Mouse (Mus musculus): ENCODE data around the gene Gpc6.
A peak's percentile ranks its signal among the peaks of the same experiment; 100 is the strongest.

The Gpc6 gene

DNA sequence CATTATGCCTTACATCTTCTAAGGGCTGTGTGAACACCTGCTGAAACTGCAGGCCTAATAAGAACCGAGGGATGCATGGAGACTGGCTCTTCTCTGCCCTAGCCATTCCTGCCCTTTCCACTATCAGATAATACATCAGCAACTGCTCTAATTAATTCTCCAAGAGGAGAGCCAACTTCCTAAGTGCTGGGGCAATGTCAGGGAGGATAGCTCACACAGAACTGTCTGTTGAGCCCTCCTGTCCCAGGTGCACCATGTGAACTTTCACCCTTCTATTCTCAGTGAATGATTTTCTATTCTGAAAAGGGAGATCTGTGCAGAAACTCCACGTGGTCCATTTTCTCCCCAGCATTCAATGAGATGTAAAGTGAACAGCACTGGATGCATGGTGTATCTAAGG, 136.0 kb downstream of the Gpc6 start:
- no peak for DNase-seq (ENCODE audit: low spot score in 2 of 2)

DNA sequence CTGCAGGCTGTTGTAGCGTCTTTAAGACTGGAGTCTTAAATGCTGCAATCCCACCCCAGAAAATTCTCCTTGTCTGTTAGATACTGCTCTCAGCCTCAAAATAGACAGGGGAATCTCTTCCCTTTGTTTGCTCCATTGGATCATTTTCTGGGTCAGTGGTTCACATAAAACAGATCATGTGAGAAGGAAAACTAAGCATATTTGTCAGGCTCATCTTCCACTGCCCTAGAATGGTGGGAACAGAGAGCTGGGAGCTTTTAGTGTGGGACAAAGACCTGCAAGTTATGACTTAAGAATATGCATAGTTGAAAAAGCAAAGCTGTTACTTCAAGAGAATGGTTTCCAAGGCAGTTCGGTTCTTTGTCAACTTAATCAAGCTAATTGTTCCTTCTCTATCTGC, 136.4 kb downstream of the Gpc6 start:
- no peak for DNase-seq (ENCODE audit: low spot score in 2 of 2)

DNA sequence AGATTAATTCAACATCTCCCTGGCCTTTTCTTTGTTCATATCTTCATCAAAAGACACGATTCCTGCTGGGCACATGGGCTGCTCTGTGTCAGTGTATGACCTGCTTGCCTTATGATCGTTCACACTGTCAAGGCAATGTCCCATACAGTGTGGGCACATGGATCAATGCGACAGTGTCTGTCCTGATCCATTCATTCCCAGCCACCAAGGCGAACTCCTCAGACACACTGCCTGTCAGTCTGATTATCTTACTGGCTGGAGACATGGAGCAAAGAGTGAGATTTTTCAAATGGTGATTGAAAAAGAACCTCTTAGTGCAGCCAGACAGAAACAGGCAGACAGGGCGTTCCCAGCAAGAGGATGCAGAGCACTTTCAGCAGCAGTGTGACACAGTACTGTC, 143.1 kb downstream of the Gpc6 start:
- DNase-seq (ENCODE audit: low spot score in 2 of 2): no peak

DNA sequence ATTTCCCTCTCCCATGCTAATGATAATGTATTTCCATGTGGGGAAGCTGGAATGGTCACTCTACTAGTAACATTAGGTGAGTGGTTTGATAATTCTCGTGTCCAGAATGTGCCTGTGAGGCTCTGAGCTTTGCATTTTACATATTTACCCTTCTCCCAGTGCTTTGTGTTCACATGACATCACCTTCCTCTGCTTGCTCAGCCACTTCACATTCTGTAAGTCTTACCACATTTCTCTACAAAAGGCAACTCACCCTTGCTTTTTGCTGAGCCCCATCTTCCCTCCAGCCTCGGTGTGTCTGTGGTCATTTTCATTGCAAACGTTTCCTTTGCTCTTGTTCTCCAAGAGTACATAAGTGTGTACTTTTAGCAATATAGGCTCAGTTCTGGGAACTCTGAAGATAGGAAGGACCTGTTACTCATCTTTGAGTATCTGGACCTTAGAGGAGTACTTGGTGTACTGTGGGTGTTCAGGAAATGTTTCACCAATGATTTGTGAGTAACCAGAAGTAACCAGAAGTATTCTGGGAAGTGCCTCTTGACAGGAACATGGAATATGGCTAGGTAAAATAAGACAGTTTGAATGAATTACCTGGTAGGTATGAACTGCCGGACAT, 145.5 kb downstream of the Gpc6 start:
- no peak for DNase-seq (ENCODE audit: low spot score in 2 of 2)

DNA sequence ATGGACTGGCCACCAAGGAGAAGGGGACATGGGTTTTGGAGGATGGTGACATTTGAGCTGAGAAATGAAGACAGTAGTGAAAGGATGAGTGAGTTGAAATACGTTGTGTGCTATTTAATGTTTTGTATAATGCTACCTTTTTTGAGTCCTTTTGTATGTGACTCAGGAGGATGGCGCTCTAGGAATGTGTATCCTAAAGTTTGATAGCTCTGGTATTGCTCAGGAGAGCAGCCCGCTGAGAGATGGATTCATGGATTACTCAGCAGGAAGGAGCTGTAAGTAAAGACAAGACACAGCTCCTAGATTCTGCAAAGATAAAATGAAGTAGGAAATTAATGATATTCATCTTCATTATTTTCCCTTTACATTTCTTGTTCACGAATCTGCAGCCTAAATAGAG, 168.5 kb downstream of the Gpc6 start:
- no peak for DNase-seq (ENCODE audit: low spot score in 2 of 2)

DNA sequence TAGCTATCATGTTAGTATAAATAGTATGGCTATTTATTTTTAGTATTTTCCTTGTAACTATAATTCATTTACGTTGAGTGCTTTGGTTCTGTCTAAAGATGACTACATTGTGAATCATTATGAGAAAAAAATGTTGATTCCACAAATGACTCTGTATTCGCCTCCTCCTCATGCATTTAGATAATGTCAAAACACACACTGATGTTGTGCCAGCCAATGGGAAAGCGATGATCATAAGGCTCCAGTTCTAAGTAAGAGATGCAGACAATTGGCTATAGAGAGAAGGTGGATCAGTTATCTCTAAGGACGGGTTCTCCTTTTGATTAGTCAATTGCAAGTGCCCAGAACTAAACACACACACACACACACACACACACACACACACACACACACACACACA, 181.8 kb downstream of the Gpc6 start:
- DNase-seq (ENCODE audit: low spot score in 2 of 2): no peak

DNA sequence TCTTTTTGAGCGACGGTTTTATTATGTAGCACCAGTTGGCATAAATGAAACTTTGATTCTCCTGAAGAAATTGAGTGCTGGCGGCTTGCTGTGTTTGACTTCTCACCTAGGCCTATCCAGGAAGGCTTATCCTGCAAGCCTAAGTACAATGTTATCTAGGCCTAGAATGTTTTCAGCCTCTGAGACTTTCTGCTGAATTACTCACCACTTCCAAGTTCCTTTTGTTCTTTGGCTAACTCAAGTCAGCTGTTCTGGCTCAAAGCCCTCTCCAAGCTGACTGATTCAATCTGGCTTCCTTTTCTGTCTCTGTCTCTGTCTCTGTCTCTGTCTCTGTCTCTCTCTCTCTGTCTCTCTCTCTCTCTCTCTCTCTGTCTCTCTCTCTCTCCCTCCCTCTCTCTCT, 188.0 kb downstream of the Gpc6 start:
- no peak for DNase-seq (ENCODE audit: low spot score in 2 of 2)

DNA sequence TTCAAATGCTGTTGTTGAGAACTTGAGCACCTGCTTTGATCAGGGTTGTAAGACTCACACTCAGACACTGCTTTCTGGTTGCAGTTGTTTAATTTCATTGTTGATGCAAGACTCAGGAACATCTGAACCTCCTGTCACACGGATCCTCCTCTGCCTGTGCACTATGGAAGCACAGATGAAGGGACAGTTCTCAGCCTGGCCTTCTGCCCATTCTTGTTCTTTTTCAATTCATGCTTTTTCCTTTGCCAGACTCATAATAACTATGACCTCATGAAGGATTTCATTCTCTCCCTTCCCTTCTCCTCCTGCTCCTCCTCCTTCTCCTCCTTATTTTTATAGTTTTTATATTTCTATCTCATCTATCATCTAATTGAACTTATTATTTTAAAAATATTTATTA, 196.9 kb downstream of the Gpc6 start:
- no peak for DNase-seq (ENCODE audit: low spot score in 2 of 2)

DNA sequence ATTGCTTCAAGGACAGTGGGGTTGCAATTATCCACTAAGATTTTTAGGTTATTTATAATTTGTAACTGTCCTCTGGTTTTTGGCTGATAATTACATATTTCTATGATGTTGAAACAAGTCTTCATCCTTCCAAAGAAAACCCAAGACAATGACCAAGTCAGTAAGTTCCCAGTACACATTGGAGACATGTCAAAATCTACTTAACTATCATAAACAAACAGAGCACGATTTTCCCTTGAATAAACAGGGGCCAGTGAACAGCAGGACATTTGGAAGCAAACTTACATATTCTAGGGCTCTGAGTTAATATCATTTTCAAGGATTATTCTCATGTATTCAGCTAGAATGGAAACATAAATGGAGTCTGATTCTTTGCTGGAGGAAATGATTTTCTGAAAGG, 205.2 kb downstream of the Gpc6 start:
- no peak for DNase-seq (ENCODE audit: low spot score in 2 of 2)

DNA sequence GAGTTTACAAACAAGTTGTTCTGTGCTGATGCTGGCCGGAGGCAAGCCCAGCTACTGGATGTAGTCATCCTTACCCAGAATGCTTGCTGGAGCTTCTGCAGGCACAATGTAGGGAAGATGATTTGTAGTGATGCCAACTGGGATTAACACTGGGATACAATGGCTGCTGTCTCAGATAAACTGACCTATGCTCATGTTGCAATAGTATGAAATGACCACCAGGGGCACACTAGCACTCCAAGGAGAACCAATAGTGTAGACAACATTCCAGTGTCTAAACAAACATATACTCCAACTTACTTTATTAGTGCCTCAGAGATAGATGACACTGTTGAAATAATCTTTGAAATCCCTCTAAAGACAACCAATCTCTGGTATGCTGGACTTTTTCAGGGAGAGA, 206.2 kb downstream of the Gpc6 start:
- no peak for DNase-seq (ENCODE audit: low spot score in 2 of 2)

DNA sequence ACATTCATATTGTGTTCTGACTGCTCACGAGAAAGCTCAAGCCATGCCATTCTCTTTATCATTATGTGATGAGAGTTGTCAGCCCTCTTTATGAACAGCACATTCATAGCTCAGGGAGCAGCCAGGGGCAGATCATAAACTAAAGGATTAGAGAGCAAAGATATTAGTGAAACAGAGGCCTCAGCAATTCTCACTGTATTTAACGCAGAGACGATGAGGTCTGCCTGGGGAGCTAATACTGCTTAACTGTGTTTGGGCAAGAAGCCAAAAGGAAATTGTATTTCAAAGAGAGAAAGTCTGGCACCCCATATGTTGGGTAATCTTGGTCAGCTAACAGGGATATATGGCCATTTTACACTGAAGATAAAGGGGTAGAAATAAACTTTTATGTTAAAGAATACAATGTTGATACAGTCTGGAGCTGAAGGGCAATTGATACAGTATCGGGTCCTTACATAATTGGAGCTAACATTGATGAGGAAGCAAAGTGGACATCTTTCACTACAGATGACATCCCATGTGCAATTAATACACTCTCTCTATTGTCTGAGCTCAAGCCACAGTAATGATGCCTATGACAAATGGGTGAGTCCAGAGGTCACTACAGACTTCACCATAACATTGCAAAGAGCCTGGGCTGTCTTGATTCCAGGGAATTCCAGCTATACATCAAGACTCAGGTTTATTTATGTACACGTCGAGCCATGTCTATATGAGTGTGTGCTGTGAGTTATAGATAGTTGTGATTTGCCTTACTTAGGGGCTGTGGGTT, 216.1 kb downstream of the Gpc6 start:
- DNase-seq (ENCODE audit: low spot score in 2 of 2): no peak

DNA sequence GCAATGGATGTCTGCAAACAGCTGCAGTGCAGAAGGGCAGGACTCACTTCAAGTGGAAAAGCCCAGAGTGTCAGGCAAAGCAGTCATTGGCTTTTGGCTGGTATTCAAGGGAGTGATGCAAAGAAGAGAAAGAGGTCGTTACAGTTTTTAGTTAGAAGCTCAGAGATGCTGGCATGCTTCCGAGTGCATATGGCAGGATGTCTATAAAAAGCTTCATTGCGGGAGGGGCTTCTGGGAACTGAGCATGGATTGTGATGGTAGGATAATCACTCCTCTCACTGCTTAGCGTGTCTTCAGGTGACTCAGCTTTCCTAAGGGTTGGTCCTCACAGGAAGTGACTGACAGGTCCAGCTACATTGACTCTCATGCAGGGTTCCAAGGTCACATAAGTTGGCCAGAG, 221.0 kb downstream of the Gpc6 start:
- DNase-seq (ENCODE audit: low spot score in 2 of 2): peak; percentile 10 to 23

DNA sequence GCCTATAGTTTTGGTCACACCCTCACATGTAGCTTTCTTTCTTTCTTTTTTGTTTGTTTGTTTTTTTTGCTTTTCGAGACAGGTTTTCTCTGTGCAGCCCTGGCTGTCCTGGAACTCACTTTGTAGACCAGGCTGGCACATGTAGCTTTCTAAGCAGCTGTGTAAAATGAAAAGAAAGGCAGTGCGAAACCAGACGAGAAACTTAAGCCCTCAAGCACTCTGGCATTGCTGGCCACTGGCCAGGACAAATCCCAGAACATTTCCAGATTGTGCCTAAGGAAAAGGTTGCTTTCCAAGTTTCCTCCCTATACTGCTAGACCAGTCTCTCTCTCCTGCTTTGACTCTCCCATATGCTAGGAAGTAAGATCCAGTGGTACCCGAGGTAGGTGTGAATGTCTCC, 221.6 kb downstream of the Gpc6 start:
- no peak for DNase-seq (ENCODE audit: low spot score in 2 of 2)

DNA sequence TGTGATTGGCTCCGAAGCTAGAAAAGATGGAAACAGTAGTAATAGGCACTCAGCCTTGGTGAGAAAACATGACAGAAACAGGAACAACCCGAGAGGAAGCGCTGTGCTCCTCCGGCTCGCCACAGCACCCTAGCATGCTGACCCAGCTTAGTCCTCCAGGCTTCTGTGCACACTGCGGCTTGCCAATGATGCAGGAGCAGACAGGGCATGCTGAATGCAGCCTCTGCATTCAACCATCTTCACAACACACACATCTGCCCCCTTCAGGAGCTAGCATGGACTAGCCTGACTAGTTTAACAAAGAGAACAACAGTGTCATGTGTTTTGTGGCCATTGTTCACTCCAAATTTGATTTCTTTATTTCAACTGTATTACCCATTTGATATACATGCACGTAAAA, 226.5 kb downstream of the Gpc6 start:
- no peak for DNase-seq (ENCODE audit: low spot score in 2 of 2)

DNA sequence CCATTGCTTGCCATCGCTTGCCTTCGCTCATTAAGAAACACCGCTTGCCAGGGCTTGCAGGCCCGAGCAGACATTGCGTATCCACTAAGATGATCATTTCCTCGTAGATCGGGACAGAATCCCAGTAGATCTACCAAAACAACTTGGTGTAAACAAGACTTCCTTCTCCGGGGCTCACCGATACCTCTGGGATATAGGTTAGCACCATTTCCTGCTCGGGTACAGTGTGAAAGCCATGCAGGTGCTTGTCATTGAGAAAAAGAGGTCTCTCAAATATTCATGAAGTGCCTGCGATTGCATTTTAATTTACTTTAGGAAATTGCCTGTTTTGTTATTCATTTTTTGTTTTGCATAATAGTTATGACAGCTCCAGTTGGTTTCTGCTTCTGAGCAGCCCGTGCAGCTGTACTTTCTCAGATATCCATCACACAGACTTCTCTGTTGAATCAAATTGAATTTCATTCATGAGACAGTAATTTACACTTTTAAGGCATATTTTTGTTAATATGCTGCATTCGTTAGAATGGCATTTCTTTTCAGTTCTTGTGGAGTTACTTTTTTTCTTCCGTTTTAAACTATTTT, 230.9 kb downstream of the Gpc6 start:
- no peak for DNase-seq (ENCODE audit: low spot score in 2 of 2)

DNA sequence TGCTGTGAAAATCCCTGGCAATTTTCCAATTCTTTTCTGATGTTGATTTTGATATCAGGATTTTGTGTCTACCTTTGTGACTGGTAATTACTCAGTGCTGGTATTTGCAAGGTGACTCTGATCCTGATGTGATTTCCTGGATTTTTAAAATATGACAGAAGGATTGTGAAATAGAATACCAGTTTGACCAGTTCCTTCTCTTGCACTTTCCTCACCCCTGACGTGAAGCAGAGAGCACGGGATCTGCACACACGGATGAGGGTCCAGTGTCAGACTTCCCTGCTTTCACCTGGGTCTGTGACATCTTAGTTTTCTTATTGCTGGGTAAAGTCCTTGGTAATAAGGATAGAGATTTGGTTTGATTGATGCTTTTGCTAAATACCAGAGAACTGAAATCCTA, 232.3 kb downstream of the Gpc6 start:
- DNase-seq (ENCODE audit: low spot score in 2 of 2): no peak

DNA sequence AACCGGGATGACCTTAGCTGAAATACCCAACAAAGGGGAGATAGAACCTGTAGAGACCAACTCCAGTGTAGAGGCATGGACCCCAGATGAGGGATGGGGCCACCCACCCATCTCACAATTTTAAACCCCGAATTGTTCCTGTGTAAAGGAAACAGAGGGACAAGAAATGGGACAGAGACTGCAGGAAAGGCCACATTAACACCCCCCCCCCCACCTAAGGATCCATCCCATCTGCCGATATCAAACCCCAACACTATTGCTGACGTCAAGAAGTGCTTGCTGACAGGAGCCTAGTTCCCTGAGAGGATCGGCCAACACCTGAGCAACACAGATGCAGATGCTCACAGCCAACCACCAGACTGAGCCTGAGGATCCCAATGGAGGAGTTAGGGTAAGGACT, 241.2 kb downstream of the Gpc6 start:
- DNase-seq (ENCODE audit: low spot score in 2 of 2): no peak

DNA sequence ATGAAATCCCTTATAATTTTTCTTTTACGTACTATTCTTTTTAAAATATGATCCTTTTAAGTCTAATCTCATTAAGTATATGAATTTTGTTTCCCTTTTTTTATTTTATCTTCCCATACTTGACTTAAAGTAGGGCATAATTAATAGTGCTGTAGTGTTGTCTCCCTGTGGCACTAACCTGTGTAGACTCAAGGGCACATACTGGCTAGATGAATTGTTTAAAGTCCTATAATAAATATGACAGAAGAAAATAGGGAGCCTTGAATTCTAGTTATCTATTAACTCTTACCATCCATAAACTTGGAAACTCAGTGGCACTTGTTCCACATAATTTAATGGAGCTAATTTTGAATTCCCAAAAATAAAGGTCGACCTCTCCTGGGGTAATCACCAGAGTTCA, 268.2 kb downstream of the Gpc6 start:
- no peak for DNase-seq (ENCODE audit: low spot score in 2 of 2)

DNA sequence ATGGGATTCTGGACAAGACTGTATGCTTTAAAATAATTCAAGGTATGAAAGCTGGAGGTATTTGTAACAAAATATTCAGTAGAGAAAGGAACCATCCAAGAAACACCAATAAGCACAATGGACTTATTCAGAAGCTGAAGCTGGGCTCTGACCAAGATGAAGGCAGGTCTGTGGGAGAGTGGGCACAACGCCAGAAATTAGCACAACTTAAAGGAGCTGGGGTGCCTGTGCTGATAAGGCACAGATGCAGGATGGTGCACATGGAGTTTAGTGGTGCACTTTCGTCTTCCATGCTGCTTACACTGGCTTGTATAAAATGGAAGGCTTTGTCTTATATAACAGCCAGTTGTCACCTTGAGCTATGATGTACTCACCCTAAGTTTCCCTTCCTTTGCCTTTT, 276.9 kb downstream of the Gpc6 start:
- no peak for DNase-seq (ENCODE audit: low spot score in 2 of 2)

DNA sequence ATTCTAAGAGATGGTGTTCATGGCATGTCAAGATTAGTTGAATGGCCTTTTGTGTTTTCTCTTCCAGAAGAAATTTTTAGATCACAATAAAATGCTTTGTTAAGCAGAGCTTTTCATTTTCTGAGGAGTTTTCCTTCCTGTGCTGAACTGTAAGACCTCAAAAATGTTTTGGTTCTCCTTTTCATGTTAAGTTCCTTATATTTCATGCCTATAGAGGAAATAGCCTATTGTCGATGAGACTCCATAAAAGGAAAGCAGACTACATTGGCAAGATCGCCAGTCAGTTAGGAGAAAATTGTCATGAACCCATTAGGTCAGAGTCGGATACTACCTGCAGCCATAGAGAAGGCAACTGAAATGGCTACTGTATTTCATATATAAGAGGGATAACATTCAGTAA, 278.8 kb downstream of the Gpc6 start:
- DNase-seq (ENCODE audit: low spot score in 2 of 2): no peak

DNA sequence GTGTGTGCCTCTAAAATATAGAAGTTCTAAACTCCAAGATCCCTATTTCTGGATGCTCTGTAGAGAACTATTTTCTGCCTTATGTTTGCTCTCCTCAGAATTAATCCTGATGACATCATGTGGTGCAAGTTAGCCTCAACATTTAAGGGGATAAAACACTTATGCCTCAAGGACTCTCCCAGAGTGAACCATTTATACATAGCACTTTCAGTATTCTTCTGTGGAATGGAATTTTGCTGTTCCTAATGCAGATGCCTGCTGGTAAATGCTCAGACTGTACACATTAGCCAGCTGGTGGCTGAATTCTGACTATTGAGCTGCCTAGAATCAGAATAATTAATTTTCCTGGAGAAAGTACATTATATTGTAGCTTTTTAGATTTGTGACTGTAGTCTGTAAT, 289.3 kb downstream of the Gpc6 start:
- DNase-seq (ENCODE audit: low spot score in 2 of 2): no peak

DNA sequence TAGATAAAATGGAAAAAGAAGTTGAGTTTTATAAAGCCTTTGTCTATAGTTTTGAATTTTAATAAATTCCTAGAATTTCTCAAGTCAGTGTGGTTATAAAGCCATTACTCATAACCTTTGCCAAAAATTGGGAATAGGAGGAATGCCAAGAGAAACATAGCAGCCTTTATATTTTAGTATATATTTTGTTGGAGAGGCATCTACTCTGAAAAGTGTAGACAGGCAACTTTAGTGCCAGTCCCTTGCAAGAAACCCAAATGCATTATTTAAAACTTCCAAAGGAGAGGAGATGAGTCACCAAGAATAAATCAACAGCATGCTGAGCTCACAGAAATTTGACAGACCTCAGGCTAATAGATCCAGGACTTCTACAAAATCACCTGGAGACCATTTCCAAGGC, 301.8 kb downstream of the Gpc6 start:
- DNase-seq (ENCODE audit: low spot score in 2 of 2): no peak

DNA sequence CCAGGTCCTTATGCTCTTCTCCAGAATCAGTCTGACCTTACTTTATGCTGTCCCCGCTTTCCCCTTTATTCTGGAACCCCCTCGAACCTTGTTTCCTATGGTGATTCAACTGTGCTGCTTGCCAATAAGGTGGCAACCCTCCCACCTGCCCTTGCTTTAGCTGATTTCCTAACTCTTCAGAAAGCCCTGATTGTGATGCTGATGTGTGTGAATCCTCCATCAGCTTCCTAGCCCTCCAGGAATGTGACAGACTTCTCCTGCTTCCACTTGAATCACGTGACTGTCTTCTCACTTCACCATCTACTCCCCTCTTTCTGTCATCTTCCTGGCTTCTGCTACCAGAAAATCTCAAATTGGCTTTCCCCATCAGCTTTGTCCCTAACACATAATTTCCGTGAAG, 305.4 kb downstream of the Gpc6 start:
- no peak for DNase-seq (ENCODE audit: low spot score in 2 of 2)

DNA sequence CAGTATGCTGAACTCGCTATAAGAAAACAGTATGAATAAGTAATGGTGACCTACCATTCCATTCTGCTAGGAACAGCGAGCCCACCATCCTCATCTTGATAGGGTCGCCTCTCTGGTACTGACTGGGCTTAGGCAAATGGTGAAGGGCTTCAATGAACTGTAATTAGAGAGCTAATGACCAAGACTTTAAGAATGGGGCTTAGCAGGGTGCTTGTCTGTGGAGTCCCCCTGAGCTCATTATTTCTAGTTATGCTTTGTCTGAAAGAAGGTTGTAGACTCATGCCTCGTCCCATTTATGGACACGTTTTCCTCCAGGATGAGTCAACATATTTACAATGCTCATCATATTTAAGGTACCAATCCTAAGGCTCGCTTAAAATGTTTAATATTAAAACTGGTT, 313.1 kb downstream of the Gpc6 start:
- no peak for DNase-seq (ENCODE audit: low spot score in 2 of 2)

All from frontal cortex, postnatal 14 days (tissue).